Mouse (Mus musculus): ENCODE measurements around the gene Cacng4. TPM values are rescaled to one million over a fixed set of nuclear protein-coding genes. Genes with fewer than 3 reads are reported as not detected.

Gene Cacng4
- polyA plus RNA-seq, 1 experiment from 2014 or later = 1.3 TPM

DNA sequence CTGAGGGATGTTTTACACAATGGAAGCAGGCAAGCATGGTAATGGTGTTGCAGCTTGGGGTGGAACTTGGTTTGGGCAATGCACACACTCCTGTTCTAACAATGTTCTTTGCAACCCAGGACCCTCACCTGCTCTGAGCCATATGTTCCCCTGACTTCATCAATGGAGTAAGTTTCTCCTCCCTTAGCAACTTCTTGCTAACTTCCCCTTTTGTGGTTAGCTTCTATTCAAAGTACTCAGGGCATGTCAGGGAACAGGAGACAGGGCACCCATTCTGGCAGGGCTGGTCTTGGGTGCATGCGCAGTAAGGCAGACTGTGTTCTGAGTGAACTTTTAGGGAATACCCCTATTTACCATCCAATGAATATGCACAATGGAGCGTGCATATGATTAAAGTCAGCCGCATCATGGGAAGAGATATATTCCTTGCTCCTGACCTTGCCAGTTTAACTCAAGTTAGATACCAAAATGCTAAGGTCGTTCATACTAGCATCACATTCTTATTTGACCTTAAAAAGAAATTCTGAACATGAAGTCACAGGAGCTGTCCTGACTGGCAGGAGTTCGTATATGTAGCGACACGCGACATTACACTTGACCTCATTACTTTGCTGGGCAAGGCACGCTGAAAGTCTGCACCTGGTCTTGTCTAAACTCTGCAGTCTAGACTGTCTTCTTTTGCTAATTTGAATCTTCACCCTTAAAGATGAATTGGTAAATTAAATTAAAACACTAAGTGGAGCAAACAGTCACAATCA is 73.9 kb downstream of the Cacng4 start:
- Histone ChIP-seq H3K4me2 (replicated peaks; ENCODE audit: low read depth) (no peak overlapping the region), H3K4me3 (ENCODE audit: low read depth, low read length) (no peak overlapping the region), H3K9me3 (ENCODE audit: control insufficient read depth, low read length) (no peaks in the 10 kb centered on the region), H3K36me3 (ENCODE audit: control insufficient read depth, insufficient read depth, low read length) (no peaks in the 10 kb centered on the region), H3K27me3 (ENCODE audit: control insufficient read depth, insufficient read depth, low read length) (no peaks in the 10 kb centered on the region), H3K4me1 (replicated peaks; ENCODE audit: control insufficient read depth, insufficient read depth) (no peaks in the 10 kb centered on the region), H3K9ac (ENCODE audit: low read length) (no peak overlapping the region), H3K27ac (replicated peaks) (no peak overlapping the region)
- DNase-seq (ENCODE audit: low spot score) = no peak
- TF ChIP-seq EP300 (optimal IDR thresholded peaks at IDR 0.05) (no peak), CTCF (IDR thresholded peaks at IDR 0.05; ENCODE audit: low read depth) (no peak)
- 75% methylated on average over 9 of the region's 9 CpGs for WGBS
- no peak for ATAC-seq (ENCODE audit: low FRiP score, low TSS enrichment)

DNA sequence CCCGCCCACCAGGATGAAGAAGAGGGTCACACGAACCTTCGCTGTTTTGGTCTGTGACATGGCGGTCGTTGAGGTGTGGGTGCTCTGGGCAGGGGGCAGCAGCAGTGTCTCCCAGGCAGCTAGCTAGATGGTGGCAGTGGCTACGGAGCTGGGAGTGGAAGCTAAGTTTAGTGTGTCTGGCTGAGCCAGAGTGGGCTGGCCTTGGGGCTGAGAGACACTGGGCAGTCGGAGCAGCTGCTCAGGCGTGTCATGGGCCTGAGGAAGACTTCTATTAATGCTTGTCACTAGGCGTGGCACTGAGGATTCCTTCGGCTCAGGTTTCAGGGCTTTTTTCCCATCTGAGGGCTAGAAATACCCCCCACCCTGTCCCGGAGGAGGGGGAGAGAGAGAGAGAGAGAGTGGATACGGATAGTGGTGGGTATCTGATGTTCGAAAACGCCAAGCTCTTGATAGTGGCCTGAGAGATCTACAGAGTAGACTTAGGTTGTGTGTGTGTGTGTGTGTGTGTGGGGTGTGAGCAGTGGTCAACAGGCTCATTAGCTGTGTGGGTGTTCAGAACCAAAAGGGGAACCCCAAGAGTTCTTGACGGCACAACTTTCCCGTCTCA is 77.9 kb downstream of the Cacng4 start, which contains the start of gene Cacng1:
TSS of gene Cacng1 (minus strand) at position 191 of the 607 bp plus-strand sequence.
- Histone ChIP-seq H3K27ac (replicated peaks) (no peak within 1 kb of the TSS), H3K27me3 (ENCODE audit: control insufficient read depth, insufficient read depth, low read length) (no peaks in the 10 kb centered on the region), H3K4me2 (replicated peaks; ENCODE audit: low read depth) (no peak within 1 kb of the TSS), H3K4me1 (replicated peaks; ENCODE audit: control insufficient read depth, insufficient read depth) (no peaks in the 10 kb centered on the region), H3K4me3 (ENCODE audit: low read depth, low read length) (no peak within 1 kb of the TSS), H3K36me3 (ENCODE audit: control insufficient read depth, insufficient read depth, low read length) (no peaks in the 10 kb centered on the region), H3K9ac (ENCODE audit: low read length) (no peak within 1 kb of the TSS), H3K9me3 (ENCODE audit: control insufficient read depth, low read length) (no peaks in the 10 kb centered on the region)
- 72% methylated on average over 16 of the region's 16 CpGs for WGBS
- ATAC-seq (ENCODE audit: low FRiP score, low TSS enrichment) (no peak), DNase-seq (ENCODE audit: low spot score) (no peak)
- TF ChIP-seq EP300 (optimal IDR thresholded peaks at IDR 0.05) (no peak), CTCF (IDR thresholded peaks at IDR 0.05; ENCODE audit: low read depth) (no peak)

DNA sequence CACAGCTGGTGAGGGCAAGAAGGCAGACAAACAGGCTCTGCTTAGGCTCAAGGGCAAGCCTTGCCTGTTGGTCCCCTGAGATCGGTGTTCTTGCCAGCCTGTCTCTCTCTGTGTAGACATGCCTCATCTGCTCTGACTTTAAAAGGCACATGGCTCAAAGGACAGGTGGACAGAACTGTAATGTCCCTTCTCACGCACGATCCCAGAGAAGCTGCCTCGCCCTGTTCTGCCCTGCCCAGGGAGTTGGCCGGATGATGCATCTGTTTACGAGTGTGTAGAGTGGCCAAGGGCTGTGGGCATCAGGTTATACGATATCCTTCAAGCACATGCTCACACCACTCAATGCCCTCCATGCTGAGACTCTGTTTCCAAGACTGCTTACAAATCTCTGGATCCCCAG is 80.0 kb downstream of the Cacng4 start:
- Histone ChIP-seq H3K4me3 (ENCODE audit: low read depth, low read length) (no peak overlapping the region), H3K9me3 (ENCODE audit: control insufficient read depth, low read length) (no peaks in the 10 kb centered on the region), H3K27ac (replicated peaks) (no peak overlapping the region), H3K36me3 (ENCODE audit: control insufficient read depth, insufficient read depth, low read length) (no peaks in the 10 kb centered on the region), H3K27me3 (ENCODE audit: control insufficient read depth, insufficient read depth, low read length) (no peaks in the 10 kb centered on the region), H3K4me1 (replicated peaks; ENCODE audit: control insufficient read depth, insufficient read depth) (no peaks in the 10 kb centered on the region), H3K4me2 (replicated peaks; ENCODE audit: low read depth) (no peak overlapping the region), H3K9ac (ENCODE audit: low read length) (no peak overlapping the region)
- ATAC-seq (ENCODE audit: low FRiP score, low TSS enrichment) (no peak), DNase-seq (ENCODE audit: low spot score) (no peak)
- WGBS = 74% methylated on average over 7 of the region's 7 CpGs
- no peak for TF ChIP-seq EP300 (optimal IDR thresholded peaks at IDR 0.05)
- no peak for TF ChIP-seq CTCF (IDR thresholded peaks at IDR 0.05; ENCODE audit: low read depth)

DNA sequence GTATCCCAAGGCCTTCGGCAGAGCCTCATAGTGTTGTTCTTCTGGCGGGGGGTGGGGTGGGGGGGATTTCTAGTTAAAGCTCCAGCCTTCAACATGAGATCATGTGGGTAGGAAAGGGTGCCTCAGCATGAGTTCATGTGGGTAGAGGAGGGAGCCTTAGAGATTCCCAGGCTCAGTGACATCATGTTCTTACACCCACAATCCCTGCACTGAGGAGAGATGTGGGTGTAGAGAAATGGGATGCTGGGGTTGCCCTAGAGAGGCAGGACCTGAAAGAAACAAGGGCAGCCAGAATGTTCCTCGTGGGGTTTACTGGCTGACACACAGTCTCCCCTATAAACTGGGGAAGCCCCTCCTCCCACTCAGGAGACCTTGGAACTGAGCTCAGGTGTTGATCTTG is 84.0 kb downstream of the Cacng4 start:
- no peaks in the 10 kb centered on the region for H3K36me3 ChIP-seq (ENCODE audit: control insufficient read depth, insufficient read depth, low read length)
- no peak overlapping the region for H3K9ac ChIP-seq (ENCODE audit: low read length)
- DNase-seq (ENCODE audit: low spot score) = no peak
- WGBS = 47% methylated on average over 3 of the region's 3 CpGs
- no peak for TF ChIP-seq EP300 (optimal IDR thresholded peaks at IDR 0.05)
- TF ChIP-seq CTCF (IDR thresholded peaks at IDR 0.05; ENCODE audit: low read depth) = no peak
- H3K4me2 ChIP-seq (replicated peaks; ENCODE audit: low read depth) = no peak overlapping the region
- ATAC-seq (ENCODE audit: low FRiP score, low TSS enrichment) = no peak
- H3K4me1 ChIP-seq (replicated peaks; ENCODE audit: control insufficient read depth, insufficient read depth) = no peaks in the 10 kb centered on the region
- H3K9me3 ChIP-seq (ENCODE audit: control insufficient read depth, low read length) = no peaks in the 10 kb centered on the region
- H3K27me3 ChIP-seq (ENCODE audit: control insufficient read depth, insufficient read depth, low read length) = no peaks in the 10 kb centered on the region
- H3K27ac ChIP-seq (replicated peaks) = no peak overlapping the region
- no peak overlapping the region for H3K4me3 ChIP-seq (ENCODE audit: low read depth, low read length)

DNA sequence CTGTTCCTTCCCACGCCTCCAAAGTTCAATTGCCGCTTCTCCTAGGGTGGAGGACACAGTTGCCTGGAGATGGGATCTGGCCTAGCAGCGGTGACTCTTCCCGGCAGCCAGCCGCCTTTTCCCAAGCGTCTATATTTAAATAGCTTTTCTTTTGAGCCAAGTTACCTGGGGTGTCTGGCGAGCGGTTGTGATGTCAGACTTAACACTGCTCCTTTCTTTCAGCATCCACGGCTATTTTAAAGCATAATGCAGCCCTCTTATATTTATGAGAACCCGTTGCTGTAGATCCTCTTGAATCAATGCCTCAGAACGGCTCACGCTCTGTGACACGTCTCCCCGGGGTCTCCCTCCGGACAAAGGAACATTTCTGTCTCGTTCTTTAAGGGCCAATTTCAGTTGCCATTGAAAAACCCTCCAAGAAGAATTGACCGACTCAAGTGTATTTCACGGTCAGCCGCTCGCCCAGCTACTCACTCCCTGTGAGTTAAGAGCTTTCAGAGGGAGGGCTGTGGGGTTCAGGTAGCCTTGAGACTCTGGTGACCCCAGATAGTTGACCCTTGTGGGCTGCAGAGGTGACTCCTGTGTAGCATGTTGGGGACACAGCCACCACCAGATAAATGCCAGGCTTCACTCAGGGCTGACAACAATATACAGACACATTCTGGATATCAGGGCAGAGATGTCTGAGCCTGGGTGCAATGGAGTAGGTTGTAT is 86.3 kb downstream of the Cacng4 start:
- ATAC-seq (ENCODE audit: low FRiP score, low TSS enrichment) = no peak

More for the DNA sequence above, 86.3 kb downstream of the Cacng4 start:
- no peaks in the 10 kb centered on the region for H3K4me1 ChIP-seq (replicated peaks; ENCODE audit: control insufficient read depth, insufficient read depth)
- H3K4me3 ChIP-seq (ENCODE audit: low read depth, low read length) = no peak overlapping the region
- no peaks in the 10 kb centered on the region for H3K36me3 ChIP-seq (ENCODE audit: control insufficient read depth, insufficient read depth, low read length)
- WGBS = 79% methylated on average over 20 of the region's 20 CpGs
- no peak overlapping the region for H3K27ac ChIP-seq (replicated peaks)
- no peak overlapping the region for H3K9ac ChIP-seq (ENCODE audit: low read length)
- H3K27me3 ChIP-seq (ENCODE audit: control insufficient read depth, insufficient read depth, low read length) = no peaks in the 10 kb centered on the region
- no peak for DNase-seq (ENCODE audit: low spot score)
- no peak overlapping the region for H3K4me2 ChIP-seq (replicated peaks; ENCODE audit: low read depth)
- H3K9me3 ChIP-seq (ENCODE audit: control insufficient read depth, low read length) = no peaks in the 10 kb centered on the region
- TF ChIP-seq CTCF (IDR thresholded peaks at IDR 0.05; ENCODE audit: low read depth) (no peak), EP300 (optimal IDR thresholded peaks at IDR 0.05) (no peak)

All from stomach, postnatal 0 days (tissue).